Comparison of ENCODE assay signal across 23 mouse cellular contexts in genomic region chr11:53977672-53978071, GRCm38 (mm10). TPM values are rescaled to one million over a fixed set of nuclear protein-coding genes. Genes with fewer than 3 reads are reported as not detected.
DNase-seq lines count a peak whose midpoint lies in the region; ATAC-seq and TF ChIP-seq lines count a peak whose summit lies in the region.
"Had no signal": no experiment of that assay in that cellular context is flagged by ENCODE, and none has a peak within 500 bp of the region (broad histone marks: within the 10 kb centered on the region; RNA-seq: fewer than 3 reads in every experiment).

No protein-coding gene starts in this region.

- ATAC-seq in liver, postnatal 0 days = no peak

- peak; percentile 18 for TF ChIP-seq RAD21 in CH12.LX (IDR thresholded peaks at IDR 0.05; ENCODE audit: low read depth, low read length)

- H3K4me2 ChIP-seq in liver, postnatal 0 days (ENCODE audit: low read depth, low read length) = no peak overlapping the region
- H3K4me2 ChIP-seq in CH12.LX (ENCODE audit: insufficient read depth, low read depth, poor library complexity, severe bottlenecking) = no peak overlapping the region
- H3K4me2 ChIP-seq: forebrain, embryonic 12.5 days; heart, embryonic 11.5 days; hindbrain, embryonic 12.5 days; neural tube, embryonic 13.5 days had no signal

- no peak for TF ChIP-seq POLR2A in heart, adult 2 months (IDR thresholded peaks at IDR 0.05; ENCODE audit: insufficient read depth, low read depth, low read length)
- no peak for TF ChIP-seq POLR2A in CH12.LX (IDR thresholded peaks at IDR 0.05; ENCODE audit: low read depth, low read length)

- H3K4me1 ChIP-seq in heart, adult 2 months (ENCODE audit: control insufficient read depth, insufficient read depth, low read length) = peaks cover 1% of the 10 kb centered on the region
- H3K4me1 ChIP-seq in liver, postnatal 0 days (ENCODE audit: insufficient read depth) = peaks cover 11% of the 10 kb centered on the region
- H3K4me1 ChIP-seq in CH12.LX (ENCODE audit: control insufficient read depth in 1 of 2, insufficient read depth in 2 of 2) = no peaks in the 10 kb centered on the region
- H3K4me1 ChIP-seq: forebrain, embryonic 12.5 days; hindbrain, embryonic 12.5 days had no signal

- no peaks in the 10 kb centered on the region for H3K36me3 ChIP-seq in heart, adult 2 months (ENCODE audit: control insufficient read depth, insufficient read depth, low read length)
- no peaks in the 10 kb centered on the region for H3K36me3 ChIP-seq in liver, postnatal 0 days (replicated peaks; ENCODE audit: insufficient read depth, low read length)
- H3K36me3 ChIP-seq in CH12.LX (replicated peaks in 1 of 2; ENCODE audit: control insufficient read depth in 1 of 2, insufficient read depth in 1 of 2, low read length in 1 of 2) = no peaks in the 10 kb centered on the region
- H3K36me3 ChIP-seq in splenic B cell, adult 2 months (ENCODE audit: control insufficient read depth, insufficient read depth, low read length, poor library complexity, severe bottlenecking) = no peaks in the 10 kb centered on the region
- H3K36me3 ChIP-seq: forebrain, embryonic 12.5 days; G1E; hindbrain, embryonic 12.5 days; midbrain, embryonic 10.5 days; neural tube, embryonic 13.5 days had no signal

- 67% methylated on average over 3 of the region's 3 CpGs for WGBS in heart, adult 2 months
- 67% methylated on average over 3 of the region's 3 CpGs for WGBS in liver, postnatal 0 days (ENCODE audit: insufficient replicate concordance)

- no peak overlapping the region for H3K4me3 ChIP-seq in heart, adult 2 months
- H3K4me3 ChIP-seq in liver, postnatal 0 days (ENCODE audit: low read depth, low read length) = no peak overlapping the region
- no peak overlapping the region for H3K4me3 ChIP-seq in CH12.LX (replicated peaks in 1 of 3; ENCODE audit: low read depth in 2 of 3, low read length in 2 of 3, poor library complexity in 1 of 3)
- H3K4me3 ChIP-seq: forebrain, embryonic 12.5 days; hindbrain, embryonic 12.5 days; midbrain, embryonic 10.5 days; neural tube, embryonic 13.5 days had no signal

- TF ChIP-seq EP300 in heart, adult 2 months (IDR thresholded peaks at IDR 0.05; ENCODE audit: insufficient read depth, low read depth, low read length) = no peak
- TF ChIP-seq EP300 in liver, postnatal 0 days (IDR thresholded peaks at IDR 0.05; ENCODE audit: low read depth) = no peak
- TF ChIP-seq EP300 in CH12.LX (IDR thresholded peaks at IDR 0.05; ENCODE audit: low read length) = no peak

- no peak for DNase-seq in heart, adult 2 months
- DNase-seq in heart, adult 18-20 months = no peak
- no peak for DNase-seq in liver, postnatal 0 days
- DNase-seq in liver (no peak), CH12.LX (ENCODE audit: extremely low read depth) (no peak)
- peak; percentile 8 for DNase-seq in splenic B cell, adult 2 months (ENCODE audit: low read depth, low spot score)
- no peak for DNase-seq in B cell, adult 2 months
- DNase-seq: adrenal gland, adult 2 months; cerebellum, adult 9-11 months; gastrocnemius, postnatal 25 days; heart, postnatal 14 days; kidney, adult 18-20 months; kidney, postnatal 10 days; left cerebral cortex, postnatal 4 days; lung, adult 18-20 months; spleen, adult 18-20 months had no signal

- H3K79me2 ChIP-seq in heart, adult 2 months (replicated peaks; ENCODE audit: control insufficient read depth, insufficient read depth, low read length) = no peaks in the 10 kb centered on the region
- H3K79me2 ChIP-seq in CH12.LX (replicated peaks; ENCODE audit: control insufficient read depth, extremely low read depth, insufficient read depth, poor library complexity, severe bottlenecking) = no peaks in the 10 kb centered on the region

- H3K9ac ChIP-seq in heart, adult 2 months (ENCODE audit: low read depth, low read length) = no peak overlapping the region
- H3K9ac ChIP-seq in liver, postnatal 0 days (replicated peaks) = no peak overlapping the region
- H3K9ac ChIP-seq in CH12.LX (ENCODE audit: insufficient read depth, low read depth) = no peak overlapping the region
- H3K9ac ChIP-seq: forebrain, embryonic 12.5 days; hindbrain, embryonic 12.5 days; neural tube, embryonic 13.5 days had no signal

- H3K9me3 ChIP-seq in liver, postnatal 0 days (ENCODE audit: low read length) = no peaks in the 10 kb centered on the region
- peaks cover 4% of the 10 kb centered on the region for H3K9me3 ChIP-seq in CH12.LX (replicated peaks; ENCODE audit: low read length)
- H3K9me3 ChIP-seq: forebrain, embryonic 12.5 days; G1E; hindbrain, embryonic 12.5 days; midbrain, embryonic 10.5 days; neural tube, embryonic 13.5 days had no signal

- dilution Hi-C loops in CH12.LX (cut with MboI; ENCODE audit: extremely low pct_ligation_motif_present, extremely low pct_unique_long_range_greater_than_20kb, low sequenced_read_pairs) = no loop called here

- intact Hi-C loops in heart, adult 2 months (cut with DNase I) = no loop called here

- TF ChIP-seq CTCF in heart, adult 2 months (IDR thresholded peaks at IDR 0.05) = peak; percentile 44
- TF ChIP-seq CTCF in liver, postnatal 0 days (IDR thresholded peaks at IDR 0.05; ENCODE audit: low read depth) = peak; percentile 20; the same call in 1 of the 2 replicates
- TF ChIP-seq CTCF in CH12.LX (conservative IDR thresholded peaks at IDR 0.05 in 1 of 2, IDR thresholded peaks at IDR 0.05 in 1 of 2; ENCODE audit: low read depth in 2 of 2, low read length in 2 of 2) = peak in 1 of 2 experiments; percentile 31; a peak in 2 of 4 replicates

- H3K27me3 ChIP-seq in heart, adult 2 months (ENCODE audit: control insufficient read depth, insufficient read depth, low read length) = no peaks in the 10 kb centered on the region
- 0 out of 2 replicates have a peak, but pooled peaks cover 2% of the 10 kb centered on the region for H3K27me3 ChIP-seq in liver, postnatal 0 days (ENCODE audit: insufficient read depth, low read length)
- H3K27me3 ChIP-seq in CH12.LX (replicated peaks) = peaks cover 4% of the 10 kb centered on the region
- no peaks in the 10 kb centered on the region for H3K27me3 ChIP-seq in splenic B cell, adult 2 months (ENCODE audit: control insufficient read depth, insufficient read depth, low read length, poor library complexity, severe bottlenecking)

- H3K27ac ChIP-seq in heart, adult 2 months = no peak overlapping the region
- no peak overlapping the region for H3K27ac ChIP-seq in liver, postnatal 0 days (ENCODE audit: low read depth)
- H3K27ac ChIP-seq in CH12.LX (ENCODE audit: insufficient read depth, low read depth) = no peak overlapping the region
- H3K27ac ChIP-seq: forebrain, embryonic 12.5 days; hindbrain, embryonic 12.5 days; macrophage; midbrain, embryonic 10.5 days; neural tube, embryonic 13.5 days had no signal

- in situ Hi-C loops in CH12.LX (cut with MboI; ENCODE audit: low pct_ligation_motif_present, low pct_unique_long_range_greater_than_20kb, low sequenced_read_pairs) = no loop called here

TF ChIP-seq in CH12.LX, 34 proteins besides CTCF, POLR2A, EP300 and RAD21:
- TF ChIP-seq SMC3 (IDR thresholded peaks at IDR 0.05; ENCODE audit: low read depth, low read length) (0 out of 2 replicates have a peak, but pooled peaks have one; percentile 6), ZC3H11A (IDR thresholded peaks at IDR 0.05; ENCODE audit: low read depth, low read length) (no peak), ELF1 (IDR thresholded peaks at IDR 0.05; ENCODE audit: low read depth, low read length) (no peak), UBTF (IDR thresholded peaks at IDR 0.05; ENCODE audit: low read depth, low read length) (no peak)

RNA-seq across cellular contexts. Expression of gene Slc22a21, which starts 2.5 kb away (rescaled TPM):
- 1 to 10 TPM; 1.3 to 1.5 TPM for total RNA-seq in heart, adult 2 months (2021)
- polyA plus RNA-seq in heart, adult 2 months (2012; rRNA removed) = 0.61 and 1.1 TPM in 2 replicates
- 1 to 10 TPM; 1.0 to 1.7 TPM for total RNA-seq in heart, adult 18-20 months (2021)
- 0.90 and 1.3 TPM in 2 replicates for polyA plus RNA-seq in liver, postnatal 0 days (2015; fragmentation: Nextera tagmentation; extraction: Ambion mirVana)
- total RNA-seq in CH12.LX (2012; rRNA removed) (not detected in 2 replicates), CH12.LX (2014; rRNA removed) (not detected in 2 replicates)
- polyA plus RNA-seq in CH12.LX (2012; ENCODE audit: insufficient read length, low read depth) = not detected in 2 replicates
- total RNA-seq: G1E had no signal
- polyA plus RNA-seq: G1E had no signal

RNA-seq across cellular contexts. Expression of gene Slc22a4, which starts 50.2 kb away (rescaled TPM):
- 1 to 10 TPM; 5.1 to 5.5 TPM for total RNA-seq in heart, adult 2 months (2021)
- 5.6 and 7.0 TPM in 2 replicates for polyA plus RNA-seq in heart, adult 2 months (2012; rRNA removed)
- 1 to 10 TPM; 4.6 to 5.8 TPM for total RNA-seq in heart, adult 18-20 months (2021)
- polyA plus RNA-seq in liver, postnatal 0 days (2015; fragmentation: Nextera tagmentation; extraction: Ambion mirVana) = 12.9 and 13.4 TPM in 2 replicates
- total RNA-seq in CH12.LX (2012; rRNA removed) = not detected in 2 replicates
- not detected in 2 replicates for total RNA-seq in CH12.LX (2014; rRNA removed)
- not detected in 2 replicates for polyA plus RNA-seq in CH12.LX (2012; ENCODE audit: insufficient read length, low read depth)
- total RNA-seq: G1E had no signal
- polyA plus RNA-seq: G1E had no signal

Comparison
In these comparisons a context has a peak if more than half of its experiments do, and no peak if none do; other contexts are left out.
1. RNA of gene Slc22a4, which starts 50.2 kb away (total RNA-seq): 4.6 to 5.8 TPM in heart, adult 18-20 months and 5.1 to 5.5 TPM in heart, adult 2 months; not detected in CH12.LX; every median in the first group is over 4 times any median in the second.